Mouse (Mus musculus) c-Kit-positive CD71-positive TER-119-positive erythroid progenitor cells, embryonic 14.5 days (primary cell): ENCODE results near the gene Vmn2r-ps159.
"Not testable (repeated sequence)": the region's sequence is repeated elsewhere in the genome, so short reads cannot be mapped to it uniquely, and the experiment has no call there.

ENCODE experiments used
- DNase-seq: peaks from one replicate; pipeline ENCODE4 v3.0.0-alpha.2; 2013; ENCODE audit warnings: low spot score

Gene Vmn2r-ps159

DNA sequence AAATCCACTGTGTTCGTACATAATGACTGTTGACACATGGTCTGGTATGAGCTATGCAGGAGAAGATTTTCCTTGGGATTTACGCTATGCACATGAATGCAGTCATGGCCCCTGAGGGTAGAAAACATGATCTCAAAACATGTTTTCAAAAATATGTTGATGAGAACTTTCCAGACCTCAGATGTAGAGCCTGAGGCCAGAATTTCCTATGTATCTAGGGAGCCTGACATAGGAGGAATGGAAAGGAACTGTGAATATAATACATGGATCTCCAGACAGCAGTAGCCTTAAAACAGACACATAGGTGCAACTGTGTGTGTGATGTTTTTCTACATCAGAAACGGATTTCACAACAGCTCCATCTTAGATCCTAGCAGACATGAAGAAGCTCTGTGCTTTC lies at the start of gene Vmn2r-ps159:
Gene Vmn2r-ps159 (plus strand): TSS at position 301 of the 400 bp plus-strand sequence.
- DNase-seq, result not testable (repeated sequence)

DNA sequence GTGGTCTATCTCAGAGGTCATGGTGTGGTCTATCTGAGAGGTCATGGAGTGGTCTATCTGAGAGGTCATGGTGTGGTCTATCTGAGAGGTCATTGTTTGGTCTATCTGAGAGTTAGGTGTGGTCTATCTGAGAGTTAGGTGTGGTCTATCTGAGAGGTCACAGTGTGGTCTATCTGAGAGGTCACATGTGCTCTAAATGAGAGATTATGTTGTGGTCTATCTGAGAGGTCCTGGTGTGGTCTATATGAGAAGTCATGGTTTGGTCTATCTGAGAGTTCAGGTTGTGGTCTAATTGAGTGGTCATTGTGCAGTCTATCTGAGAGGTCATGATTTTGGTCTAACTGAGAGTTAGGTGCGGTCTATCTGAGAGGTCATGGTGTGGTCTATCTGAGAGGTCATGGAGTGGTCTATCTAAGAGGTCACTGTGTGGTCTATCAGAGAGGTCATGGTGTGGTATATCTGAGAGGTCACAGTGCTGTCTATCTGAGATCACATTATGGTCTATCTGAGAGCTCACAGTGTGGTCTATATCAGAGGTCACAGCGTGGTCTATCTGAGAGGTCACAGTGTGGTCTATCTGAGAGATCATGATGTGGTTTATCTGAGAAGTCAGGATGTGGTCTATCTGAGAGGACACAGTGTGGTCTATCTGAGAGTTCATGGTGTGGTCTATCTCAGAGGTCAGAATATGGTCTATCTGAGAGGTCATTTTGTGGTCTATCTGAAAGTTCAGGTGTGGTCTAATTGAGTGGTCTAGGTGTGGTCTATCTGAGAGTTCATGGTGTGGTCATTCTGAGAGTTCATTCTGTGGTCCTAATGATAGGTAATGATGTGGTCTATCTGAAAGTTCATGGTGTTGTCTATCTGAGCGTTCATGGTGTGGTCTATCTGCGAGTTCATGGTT lies 10.9 kb downstream of the Vmn2r-ps159 start:
- DNase-seq, result not testable (repeated sequence)

DNA sequence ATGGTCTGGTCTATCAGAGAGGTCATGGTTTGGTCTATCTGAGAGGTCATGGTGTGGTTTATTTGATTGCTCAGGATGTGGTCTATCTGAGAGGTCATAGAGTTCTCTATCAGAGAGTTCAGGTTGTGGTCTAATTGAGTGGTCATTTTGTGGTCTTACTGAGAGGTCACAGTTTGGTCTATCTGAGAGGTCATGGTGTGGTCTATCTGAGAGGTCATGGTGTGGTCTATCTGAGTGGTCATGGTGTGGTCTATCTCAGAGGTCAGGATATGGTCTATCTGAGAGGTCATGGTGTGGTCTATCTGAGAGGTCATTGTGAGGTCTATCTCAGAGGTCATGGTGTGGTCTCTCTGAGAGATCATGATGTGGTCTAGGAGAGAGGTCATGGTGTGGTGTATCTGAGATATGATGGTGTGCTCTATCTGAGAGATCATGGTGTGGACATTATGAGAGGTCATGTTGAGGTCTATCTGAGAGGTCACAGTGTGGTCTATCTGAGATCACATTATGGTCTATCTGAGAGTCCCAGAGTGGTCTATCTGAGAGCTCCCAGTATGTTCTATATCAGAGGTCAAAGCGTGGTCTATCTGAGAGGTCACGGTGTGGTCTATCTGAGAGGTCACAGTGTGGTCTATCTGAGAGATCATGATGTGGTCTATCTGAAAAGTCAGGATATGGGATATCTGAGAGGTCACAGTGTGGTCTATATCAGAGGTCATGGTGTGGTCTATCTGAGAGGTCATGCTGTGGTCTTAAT lies 11.8 kb downstream of the Vmn2r-ps159 start:
- DNase-seq, result no peak

DNA sequence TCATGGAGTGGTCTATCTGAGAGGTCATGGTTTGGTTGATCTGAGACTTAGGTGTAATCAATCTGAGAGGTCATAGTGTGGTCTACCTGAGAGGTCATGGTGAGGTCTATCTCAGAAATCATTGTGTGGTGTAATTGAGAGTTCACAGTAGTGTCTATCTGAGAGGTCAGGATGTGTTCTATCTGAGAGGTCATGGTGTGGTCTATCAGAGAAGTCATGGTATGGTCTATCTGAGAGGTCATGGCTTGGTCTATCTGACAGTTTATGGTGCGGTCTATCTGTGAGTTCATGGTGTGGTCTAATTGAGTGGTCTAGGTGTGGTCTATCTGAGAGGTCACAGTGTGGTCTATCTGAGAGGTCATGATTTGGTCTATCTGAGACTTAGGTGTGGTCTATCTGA lies 12.4 kb downstream of the Vmn2r-ps159 start:
- no peak for DNase-seq

DNA sequence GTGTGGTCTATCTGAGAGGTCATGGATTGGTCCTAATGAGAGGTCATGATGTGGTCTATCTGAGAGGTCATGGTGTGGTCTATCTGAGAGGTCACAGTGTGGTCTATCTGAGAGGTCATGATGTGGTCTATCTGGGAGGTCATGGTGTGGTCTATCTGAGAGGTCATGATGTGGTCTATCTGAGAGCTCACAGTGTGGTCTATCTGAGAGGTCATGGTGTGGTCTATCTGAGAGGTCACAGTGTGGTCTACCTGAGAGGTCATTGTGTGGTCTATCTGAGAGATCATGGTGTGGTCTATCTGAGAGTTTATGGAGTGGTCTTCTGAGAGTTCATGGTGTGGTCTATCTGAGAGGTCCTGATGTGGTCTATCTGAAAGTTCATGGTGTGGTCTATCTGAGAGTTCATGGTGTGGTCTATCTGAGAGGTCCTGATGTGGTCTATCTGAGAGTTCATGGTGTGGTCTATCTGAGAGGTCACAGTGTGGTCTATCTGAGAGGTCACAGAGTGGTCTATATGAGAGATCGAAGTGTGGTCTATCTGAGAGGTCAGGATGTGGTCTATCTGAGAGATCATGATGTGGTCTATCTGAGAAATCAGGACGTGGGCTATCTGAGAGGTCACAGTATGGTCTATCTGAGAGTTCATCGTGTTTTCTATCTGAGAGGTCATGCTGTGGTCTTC lies 26.0 kb downstream of the Vmn2r-ps159 start:
- not testable (repeated sequence) for DNase-seq
